Mouse (Mus musculus): ENCODE measurements around the gene Sdhb. TPM values are rescaled to one million over a fixed set of nuclear protein-coding genes. Genes with fewer than 3 reads are reported as not detected.

Sdhb gene
- polyA plus RNA-seq, 1 experiment from 2014 or later, result 488 TPM

DNA sequence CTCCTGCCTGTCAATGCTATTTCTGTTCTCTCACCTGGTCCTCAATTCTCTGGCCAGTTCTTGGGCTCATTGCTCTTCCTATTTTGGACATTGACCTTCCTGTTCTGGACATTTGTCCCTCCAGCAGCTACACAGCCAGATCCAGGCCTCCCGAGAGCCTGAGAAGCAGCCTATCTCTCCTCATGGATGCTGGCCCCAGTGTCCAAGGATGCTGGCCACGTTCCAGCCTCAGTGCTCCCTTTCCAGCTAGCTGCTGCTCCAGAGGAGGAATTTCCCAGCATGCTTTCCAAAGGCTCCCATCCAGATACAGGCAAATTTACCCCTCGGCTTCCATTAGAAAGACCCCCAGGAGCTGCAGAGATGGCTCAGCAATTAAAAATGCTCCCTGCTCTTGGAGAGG, 10.4 kb upstream of the Sdhb start:
- ATAC-seq (replicated peaks; ENCODE audit: low FRiP score, low TSS enrichment, low read depth) (no peak), DNase-seq (ENCODE audit: low spot score) (no peak)
- Histone ChIP-seq H3K36me3 (ENCODE audit: control insufficient read depth, insufficient read depth, low read length) (no peaks in the 10 kb centered on the region), H3K9ac (ENCODE audit: low read length) (no peak overlapping the region), H3K4me1 (replicated peaks; ENCODE audit: control insufficient read depth, insufficient read depth, low read length) (no peaks in the 10 kb centered on the region), H3K27me3 (replicated peaks; ENCODE audit: control insufficient read depth, insufficient read depth, low read length) (no peaks in the 10 kb centered on the region), H3K27ac (ENCODE audit: low read depth) (no peak overlapping the region), H3K4me2 (ENCODE audit: low read length) (no peak overlapping the region), H3K9me3 (ENCODE audit: control insufficient read depth, low read length) (no peaks in the 10 kb centered on the region), H3K4me3 (ENCODE audit: low read depth, low read length) (no peak overlapping the region)
- WGBS, result 84% methylated on average over 3 of the region's 3 CpGs

- Histone ChIP-seq H3K4me2 (ENCODE audit: low read length) (no peak overlapping the region), H3K27me3 (replicated peaks; ENCODE audit: control insufficient read depth, insufficient read depth, low read length) (peaks cover 1% of the 10 kb centered on the region; the same call in 1 of the 2 replicates), H3K36me3 (ENCODE audit: control insufficient read depth, insufficient read depth, low read length) (no peaks in the 10 kb centered on the region), H3K27ac (ENCODE audit: low read depth) (no peak overlapping the region), H3K4me1 (replicated peaks; ENCODE audit: control insufficient read depth, insufficient read depth, low read length) (peaks cover under 1% of the 10 kb centered on the region; the same call in 1 of the 2 replicates), H3K4me3 (ENCODE audit: low read depth, low read length) (no peak overlapping the region), H3K9ac (ENCODE audit: low read length) (no peak overlapping the region), H3K9me3 (ENCODE audit: control insufficient read depth, low read length) (no peaks in the 10 kb centered on the region)
- DNase-seq (ENCODE audit: low spot score) (no peak), ATAC-seq (replicated peaks; ENCODE audit: low FRiP score, low TSS enrichment, low read depth) (no peak)
- 85% methylated on average over 18 of the region's 18 CpGs for WGBS
Observed at GRCm38 (mm10) chr4:140951861-140952641, 9.0 kb upstream of the Sdhb start.

- Histone ChIP-seq H3K4me1 (replicated peaks; ENCODE audit: control insufficient read depth, insufficient read depth, low read length) (peaks cover 13% of the 10 kb centered on the region), H3K27me3 (replicated peaks; ENCODE audit: control insufficient read depth, insufficient read depth, low read length) (peaks cover 4% of the 10 kb centered on the region; the same call in 1 of the 2 replicates), H3K4me3 (ENCODE audit: low read depth, low read length) (peak overlapping the region; percentile 38), H3K9me3 (ENCODE audit: control insufficient read depth, low read length) (no peaks in the 10 kb centered on the region), H3K4me2 (ENCODE audit: low read length) (peak overlapping the region; percentile 78), H3K9ac (ENCODE audit: low read length) (peak overlapping the region; percentile 30), H3K27ac (ENCODE audit: low read depth) (no peak overlapping the region), H3K36me3 (ENCODE audit: control insufficient read depth, insufficient read depth, low read length) (no peaks in the 10 kb centered on the region)
- DNase-seq (ENCODE audit: low spot score) (no peak), ATAC-seq (replicated peaks; ENCODE audit: low FRiP score, low TSS enrichment, low read depth) (no peak)
- WGBS, result 11% methylated on average over 17 of the region's 17 CpGs
Observed at GRCm38 (mm10) chr4:140957131-140957702, 3.8 kb upstream of the Sdhb start.

- ATAC-seq (replicated peaks; ENCODE audit: low FRiP score, low TSS enrichment, low read depth) (no peak; the same call in 1 of the 2 replicates), DNase-seq (ENCODE audit: low spot score) (peak; percentile 87)
- H3K9me3 ChIP-seq (ENCODE audit: control insufficient read depth, low read length), result no peaks in the 10 kb centered on the region
- peak overlapping the region; percentile 78 for H3K4me2 ChIP-seq (ENCODE audit: low read length)
- no peak overlapping the region for H3K27ac ChIP-seq (ENCODE audit: low read depth)
- under 1% methylated on average over 13 of the region's 13 CpGs for WGBS
- peaks cover 4% of the 10 kb centered on the region; the same call in 1 of the 2 replicates for H3K27me3 ChIP-seq (replicated peaks; ENCODE audit: control insufficient read depth, insufficient read depth, low read length)
- H3K36me3 ChIP-seq (ENCODE audit: control insufficient read depth, insufficient read depth, low read length), result no peaks in the 10 kb centered on the region
- peak overlapping the region; percentile 38 for H3K4me3 ChIP-seq (ENCODE audit: low read depth, low read length)
- H3K4me1 ChIP-seq (replicated peaks; ENCODE audit: control insufficient read depth, insufficient read depth, low read length), result peaks cover 18% of the 10 kb centered on the region
- peak overlapping the region; percentile 30 for H3K9ac ChIP-seq (ENCODE audit: low read length)
Observed at GRCm38 (mm10) chr4:140957725-140958124, 3.3 kb upstream of the Sdhb start.

- no peaks in the 10 kb centered on the region for H3K9me3 ChIP-seq (ENCODE audit: control insufficient read depth, low read length)
- ATAC-seq (replicated peaks; ENCODE audit: low FRiP score, low TSS enrichment, low read depth) (no peak), DNase-seq (ENCODE audit: low spot score) (no peak)
- no peak overlapping the region for H3K9ac ChIP-seq (ENCODE audit: low read length)
- H3K36me3 ChIP-seq (ENCODE audit: control insufficient read depth, insufficient read depth, low read length), result no peaks in the 10 kb centered on the region
- H3K4me2 ChIP-seq (ENCODE audit: low read length), result no peak overlapping the region
- WGBS, result 62% methylated on average over 6 of the region's 6 CpGs
- no peak overlapping the region for H3K4me3 ChIP-seq (ENCODE audit: low read depth, low read length)
- H3K4me1 ChIP-seq (replicated peaks; ENCODE audit: control insufficient read depth, insufficient read depth, low read length), result peaks cover 22% of the 10 kb centered on the region
- H3K27ac ChIP-seq (ENCODE audit: low read depth), result no peak overlapping the region
- peaks cover 4% of the 10 kb centered on the region; the same call in 1 of the 2 replicates for H3K27me3 ChIP-seq (replicated peaks; ENCODE audit: control insufficient read depth, insufficient read depth, low read length)
Observed at GRCm38 (mm10) chr4:140958319-140958718, 2.7 kb upstream of the Sdhb start.

GRCm38 (mm10) chr4:140959128-140959679, 1.8 kb upstream of the Sdhb start:
- H3K4me1 ChIP-seq (replicated peaks; ENCODE audit: control insufficient read depth, insufficient read depth, low read length), result peaks cover 22% of the 10 kb centered on the region
- H3K9me3 ChIP-seq (ENCODE audit: control insufficient read depth, low read length), result no peaks in the 10 kb centered on the region
- 71% methylated on average over 7 of the region's 7 CpGs for WGBS
- ATAC-seq (replicated peaks; ENCODE audit: low FRiP score, low TSS enrichment, low read depth), result no peak
- H3K4me2 ChIP-seq (ENCODE audit: low read length), result no peak overlapping the region
- DNase-seq (ENCODE audit: low spot score), result no peak
- H3K27ac ChIP-seq (ENCODE audit: low read depth), result no peak overlapping the region
- no peak overlapping the region for H3K4me3 ChIP-seq (ENCODE audit: low read depth, low read length)
- no peak overlapping the region for H3K9ac ChIP-seq (ENCODE audit: low read length)
- H3K27me3 ChIP-seq (replicated peaks; ENCODE audit: control insufficient read depth, insufficient read depth, low read length), result peaks cover 4% of the 10 kb centered on the region; the same call in 1 of the 2 replicates
- 0 out of 2 replicates have a peak, but pooled peaks cover 3% of the 10 kb centered on the region for H3K36me3 ChIP-seq (ENCODE audit: control insufficient read depth, insufficient read depth, low read length)

DNA sequence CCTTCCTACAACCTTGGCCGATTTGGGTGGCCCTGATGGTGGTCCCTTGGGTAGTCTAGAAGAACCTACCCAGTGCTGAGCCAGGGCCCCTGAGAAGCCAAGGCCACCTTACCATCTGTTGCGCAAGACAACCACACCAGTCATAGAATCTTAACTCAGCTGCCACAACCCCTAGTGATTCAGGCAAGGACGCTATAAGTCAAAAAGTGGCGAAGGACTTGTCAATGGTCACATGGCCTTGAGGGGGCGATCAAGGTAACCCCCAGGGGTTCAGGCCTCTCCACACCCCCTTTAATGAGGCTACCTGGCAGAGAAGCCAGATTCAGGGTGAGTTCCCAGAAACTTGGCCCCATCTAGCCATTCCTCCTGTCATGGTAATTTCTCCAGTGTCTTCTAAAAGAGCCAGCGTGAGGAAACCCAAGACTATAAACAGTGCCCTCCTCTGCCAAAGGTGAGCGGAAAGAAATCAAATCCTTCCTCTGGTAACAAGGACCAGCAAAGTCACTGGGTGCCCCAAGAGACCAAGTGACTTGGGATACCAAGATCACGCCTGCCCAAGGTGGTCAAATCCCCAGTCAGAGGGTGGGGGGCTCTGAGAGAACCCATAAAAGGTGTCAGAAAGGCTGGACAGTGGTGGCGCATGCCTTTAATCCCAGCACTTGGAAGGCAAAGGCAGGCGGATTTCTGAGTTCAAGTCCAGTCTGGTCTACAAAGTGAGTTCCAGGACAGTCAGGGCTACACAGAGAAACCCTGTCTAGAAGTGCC, 1.1 kb upstream of the Sdhb start:
- DNase-seq (ENCODE audit: low spot score) (no peak), ATAC-seq (replicated peaks; ENCODE audit: low FRiP score, low TSS enrichment, low read depth) (no peak)
- H3K4me2 ChIP-seq (ENCODE audit: low read length), result 0 out of 2 replicates have a peak overlapping the region, but pooled peaks have one; percentile 60

More for the DNA sequence above, 1.1 kb upstream of the Sdhb start:
- 82% methylated on average over 10 of the region's 10 CpGs for WGBS
- H3K4me1 ChIP-seq (replicated peaks; ENCODE audit: control insufficient read depth, insufficient read depth, low read length), result peaks cover 22% of the 10 kb centered on the region
- H3K36me3 ChIP-seq (ENCODE audit: control insufficient read depth, insufficient read depth, low read length), result 0 out of 2 replicates have a peak, but pooled peaks cover 3% of the 10 kb centered on the region
- no peak overlapping the region for H3K27ac ChIP-seq (ENCODE audit: low read depth)
- no peaks in the 10 kb centered on the region for H3K9me3 ChIP-seq (ENCODE audit: control insufficient read depth, low read length)
- H3K27me3 ChIP-seq (replicated peaks; ENCODE audit: control insufficient read depth, insufficient read depth, low read length), result peaks cover 4% of the 10 kb centered on the region; the same call in 1 of the 2 replicates
- no peak overlapping the region for H3K4me3 ChIP-seq (ENCODE audit: low read depth, low read length)
- no peak overlapping the region for H3K9ac ChIP-seq (ENCODE audit: low read length)
